Mouse (Mus musculus): ENCODE results near the gene Thpo. TPM values are rescaled to one million over a fixed set of nuclear protein-coding genes. Genes with fewer than 3 reads are reported as not detected.

Gene Thpo
- polyA plus RNA-seq (2015; fragmentation: Nextera tagmentation; extraction: Ambion mirVana): 0.40 and 0.42 TPM in 2 replicates

GRCm38 (mm10) chr16:20733731-20734730 lies at the start of gene Thpo:
Thpo (minus strand) TSS chr16:20734511.
- Histone ChIP-seq H3K4me1 (replicated peaks; ENCODE audit: control insufficient read depth, insufficient read depth) (no peaks in the 10 kb centered on the region), H3K9me3 (ENCODE audit: control insufficient read depth, low read length) (no peaks in the 10 kb centered on the region), H3K4me2 (replicated peaks; ENCODE audit: low read depth) (peak within 1 kb of the TSS; percentile 98), H3K4me3 (ENCODE audit: low read depth, low read length) (peak within 1 kb of the TSS; percentile 62), H3K27ac (replicated peaks) (no peak within 1 kb of the TSS), H3K9ac (ENCODE audit: low read length) (peak within 1 kb of the TSS; percentile 74), H3K36me3 (ENCODE audit: control insufficient read depth, insufficient read depth, low read length) (no peaks in the 10 kb centered on the region), H3K27me3 (ENCODE audit: control insufficient read depth, insufficient read depth, low read length) (no peaks in the 10 kb centered on the region)
- DNase-seq (ENCODE audit: low spot score): no peak
- ATAC-seq (ENCODE audit: low FRiP score, low TSS enrichment): no peak
- TF ChIP-seq EP300 (optimal IDR thresholded peaks at IDR 0.05) (no peak), CTCF (IDR thresholded peaks at IDR 0.05; ENCODE audit: low read depth) (peak; percentile 28)
- 18% methylated on average over 45 of the region's 45 CpGs for WGBS

GRCm38 (mm10) chr16:20783891-20784290 lies 49.6 kb upstream of the Thpo start:
- ATAC-seq (ENCODE audit: low FRiP score, low TSS enrichment): no peak
- Histone ChIP-seq H3K4me2 (replicated peaks; ENCODE audit: low read depth) (no peak overlapping the region), H3K27ac (replicated peaks) (no peak overlapping the region), H3K9ac (ENCODE audit: low read length) (no peak overlapping the region), H3K4me1 (replicated peaks; ENCODE audit: control insufficient read depth, insufficient read depth) (no peaks in the 10 kb centered on the region), H3K4me3 (ENCODE audit: low read depth, low read length) (no peak overlapping the region), H3K36me3 (ENCODE audit: control insufficient read depth, insufficient read depth, low read length) (no peaks in the 10 kb centered on the region), H3K9me3 (ENCODE audit: control insufficient read depth, low read length) (no peaks in the 10 kb centered on the region), H3K27me3 (ENCODE audit: control insufficient read depth, insufficient read depth, low read length) (no peaks in the 10 kb centered on the region)
- no peak for TF ChIP-seq EP300 (optimal IDR thresholded peaks at IDR 0.05)
- no peak for TF ChIP-seq CTCF (IDR thresholded peaks at IDR 0.05; ENCODE audit: low read depth)
- no peak for DNase-seq (ENCODE audit: low spot score)
- WGBS: 69% methylated on average over 2 of the region's 2 CpGs

- H3K4me2 ChIP-seq (replicated peaks; ENCODE audit: low read depth): no peak overlapping the region
- WGBS: 71% methylated on average over 4 of the region's 4 CpGs
- H3K9me3 ChIP-seq (ENCODE audit: control insufficient read depth, low read length): no peaks in the 10 kb centered on the region
- H3K27me3 ChIP-seq (ENCODE audit: control insufficient read depth, insufficient read depth, low read length): no peaks in the 10 kb centered on the region
- H3K4me3 ChIP-seq (ENCODE audit: low read depth, low read length): no peak overlapping the region
- DNase-seq (ENCODE audit: low spot score) (no peak), ATAC-seq (ENCODE audit: low FRiP score, low TSS enrichment) (no peak)
- H3K36me3 ChIP-seq (ENCODE audit: control insufficient read depth, insufficient read depth, low read length): no peaks in the 10 kb centered on the region
- no peak overlapping the region for H3K9ac ChIP-seq (ENCODE audit: low read length)
- TF ChIP-seq EP300 (optimal IDR thresholded peaks at IDR 0.05): no peak
- no peak for TF ChIP-seq CTCF (IDR thresholded peaks at IDR 0.05; ENCODE audit: low read depth)
- no peaks in the 10 kb centered on the region for H3K4me1 ChIP-seq (replicated peaks; ENCODE audit: control insufficient read depth, insufficient read depth)
- H3K27ac ChIP-seq (replicated peaks): no peak overlapping the region
Observed at GRCm38 (mm10) chr16:20781101-20781630, 46.9 kb upstream of the Thpo start.

- Histone ChIP-seq H3K27me3 (ENCODE audit: control insufficient read depth, insufficient read depth, low read length) (no peaks in the 10 kb centered on the region), H3K9ac (ENCODE audit: low read length) (no peak overlapping the region), H3K9me3 (ENCODE audit: control insufficient read depth, low read length) (no peaks in the 10 kb centered on the region), H3K27ac (replicated peaks) (no peak overlapping the region), H3K4me3 (ENCODE audit: low read depth, low read length) (no peak overlapping the region), H3K4me2 (replicated peaks; ENCODE audit: low read depth) (no peak overlapping the region), H3K4me1 (replicated peaks; ENCODE audit: control insufficient read depth, insufficient read depth) (no peaks in the 10 kb centered on the region), H3K36me3 (ENCODE audit: control insufficient read depth, insufficient read depth, low read length) (no peaks in the 10 kb centered on the region)
- ATAC-seq (ENCODE audit: low FRiP score, low TSS enrichment) (no peak), DNase-seq (ENCODE audit: low spot score) (no peak)
- 70% methylated on average over 3 of the region's 3 CpGs for WGBS
- TF ChIP-seq CTCF (IDR thresholded peaks at IDR 0.05; ENCODE audit: low read depth) (no peak), EP300 (optimal IDR thresholded peaks at IDR 0.05) (no peak)
Observed at GRCm38 (mm10) chr16:20779846-20780245, 45.5 kb upstream of the Thpo start.

- Histone ChIP-seq H3K36me3 (ENCODE audit: control insufficient read depth, insufficient read depth, low read length) (no peaks in the 10 kb centered on the region), H3K27me3 (ENCODE audit: control insufficient read depth, insufficient read depth, low read length) (no peaks in the 10 kb centered on the region), H3K4me1 (replicated peaks; ENCODE audit: control insufficient read depth, insufficient read depth) (no peaks in the 10 kb centered on the region), H3K4me3 (ENCODE audit: low read depth, low read length) (no peak overlapping the region), H3K9ac (ENCODE audit: low read length) (no peak overlapping the region), H3K9me3 (ENCODE audit: control insufficient read depth, low read length) (no peaks in the 10 kb centered on the region), H3K27ac (replicated peaks) (no peak overlapping the region), H3K4me2 (replicated peaks; ENCODE audit: low read depth) (no peak overlapping the region)
- DNase-seq (ENCODE audit: low spot score) (no peak), ATAC-seq (ENCODE audit: low FRiP score, low TSS enrichment) (no peak)
- 62% methylated on average over 5 of the region's 5 CpGs for WGBS
- no peak for TF ChIP-seq EP300 (optimal IDR thresholded peaks at IDR 0.05)
- TF ChIP-seq CTCF (IDR thresholded peaks at IDR 0.05; ENCODE audit: low read depth): no peak
Observed at GRCm38 (mm10) chr16:20775021-20775420, 40.7 kb upstream of the Thpo start.

- Histone ChIP-seq H3K9ac (ENCODE audit: low read length) (no peak overlapping the region), H3K27ac (replicated peaks) (no peak overlapping the region), H3K4me1 (replicated peaks; ENCODE audit: control insufficient read depth, insufficient read depth) (no peaks in the 10 kb centered on the region), H3K27me3 (ENCODE audit: control insufficient read depth, insufficient read depth, low read length) (no peaks in the 10 kb centered on the region), H3K9me3 (ENCODE audit: control insufficient read depth, low read length) (no peaks in the 10 kb centered on the region), H3K4me2 (replicated peaks; ENCODE audit: low read depth) (no peak overlapping the region), H3K4me3 (ENCODE audit: low read depth, low read length) (no peak overlapping the region), H3K36me3 (ENCODE audit: control insufficient read depth, insufficient read depth, low read length) (no peaks in the 10 kb centered on the region)
- WGBS: 51% methylated on average over 9 of the region's 9 CpGs
- ATAC-seq (ENCODE audit: low FRiP score, low TSS enrichment) (0 out of 2 replicates have a peak, but pooled peaks have one; percentile 29), DNase-seq (ENCODE audit: low spot score) (peak; percentile 46)
- no peak for TF ChIP-seq EP300 (optimal IDR thresholded peaks at IDR 0.05)
- peak; percentile 71 for TF ChIP-seq CTCF (IDR thresholded peaks at IDR 0.05; ENCODE audit: low read depth)
Observed at GRCm38 (mm10) chr16:20765244-20765643, 30.9 kb upstream of the Thpo start.
